Mouse (Mus musculus): ENCODE measurements around the gene Ube2c.

GRCm38 (mm10) chr2:164800252-164801004, 30.7 kb downstream of the Ube2c start:
- TF ChIP-seq GATA1 (IDR thresholded peaks at IDR 0.05; ENCODE audit: borderline replicate concordance, low read length) (no peak), FLI1 (IDR thresholded peaks at IDR 0.05; ENCODE audit: low read length) (no peak)
